In the genomic region with DNA sequence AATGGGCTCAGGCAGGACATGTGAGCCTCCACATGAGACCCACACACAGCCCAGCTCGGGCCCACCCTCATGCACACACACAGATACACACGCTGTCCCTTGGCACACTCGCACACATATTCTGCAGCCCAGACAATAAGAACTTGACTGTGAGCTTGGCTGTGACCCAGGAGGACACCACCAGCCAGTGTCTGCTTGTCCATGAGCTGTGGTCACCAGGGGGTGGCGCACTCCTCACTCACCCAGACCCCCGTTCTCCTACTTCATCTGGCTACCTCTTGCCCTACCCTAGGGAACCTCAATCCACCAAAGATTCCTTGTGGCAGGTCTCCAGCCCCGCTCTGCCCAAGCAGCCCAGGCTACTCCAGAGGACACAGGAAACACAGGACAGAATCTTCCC, we compare ENCODE assay signal across 9 mouse cellular contexts.
DNase-seq lines count a peak whose midpoint lies in the region; ATAC-seq and TF ChIP-seq lines count a peak whose summit lies in the region.
"Had no signal": no experiment of that assay in that cellular context is flagged by ENCODE, and none has a peak within 500 bp of the region (broad histone marks: within the 10 kb centered on the region; RNA-seq: fewer than 3 reads in every experiment).

No protein-coding gene starts in this region.

- no peak overlapping the region for H3K4me2 ChIP-seq in forebrain, embryonic 11.5 days (ENCODE audit: low read depth, low read length, severe bottlenecking)
- H3K4me2 ChIP-seq in forebrain, embryonic 16.5 days (ENCODE audit: low read length) = no peak overlapping the region
- H3K4me2 ChIP-seq in lung, postnatal 0 days (replicated peaks; ENCODE audit: low read depth, low read length) = no peak overlapping the region
- H3K4me2 ChIP-seq in midbrain, embryonic 14.5 days (ENCODE audit: low read length) = no peak overlapping the region

- peak; percentile 34 for TF ChIP-seq CTCF in lung, postnatal 0 days (IDR thresholded peaks at IDR 0.05)
- peak; percentile 64; the same call in 1 of the 2 replicates for TF ChIP-seq CTCF in cerebellum, adult 2 months (IDR thresholded peaks at IDR 0.05; ENCODE audit: borderline replicate concordance, insufficient read depth, low read depth, low read length)

- TF ChIP-seq POLR2A in cerebellum, adult 2 months (IDR thresholded peaks at IDR 0.05; ENCODE audit: borderline replicate concordance, insufficient read depth, low read length) = no peak

- H3K4me3 ChIP-seq in forebrain, embryonic 11.5 days (ENCODE audit: low read depth, low read length) = no peak overlapping the region
- no peak overlapping the region for H3K4me3 ChIP-seq in forebrain, embryonic 16.5 days (replicated peaks; ENCODE audit: low read length)
- H3K4me3 ChIP-seq in lung, postnatal 0 days (ENCODE audit: low read depth, low read length) = no peak overlapping the region
- no peak overlapping the region for H3K4me3 ChIP-seq in cerebellum, adult 2 months (replicated peaks; ENCODE audit: insufficient read depth, low read depth, low read length)
- no peak overlapping the region for H3K4me3 ChIP-seq in midbrain, embryonic 14.5 days (replicated peaks; ENCODE audit: low read depth, low read length)

- no peaks in the 10 kb centered on the region for H3K9me3 ChIP-seq in forebrain, embryonic 11.5 days (ENCODE audit: control insufficient read depth, low read length)
- no peaks in the 10 kb centered on the region for H3K9me3 ChIP-seq in forebrain, embryonic 16.5 days (ENCODE audit: control insufficient read depth, low read length)
- no peaks in the 10 kb centered on the region for H3K9me3 ChIP-seq in lung, postnatal 0 days (ENCODE audit: low read length)
- no peaks in the 10 kb centered on the region for H3K9me3 ChIP-seq in midbrain, embryonic 14.5 days (ENCODE audit: control insufficient read depth, low read length)

- no peak overlapping the region for H3K27ac ChIP-seq in forebrain, embryonic 11.5 days (ENCODE audit: low read depth, low read length)
- no peak overlapping the region for H3K27ac ChIP-seq in forebrain, embryonic 16.5 days (ENCODE audit: low read length)
- H3K27ac ChIP-seq in lung, postnatal 0 days (ENCODE audit: low read length) = no peak overlapping the region
- peak overlapping the region; percentile 86 for H3K27ac ChIP-seq in cerebellum, adult 2 months (ENCODE audit: insufficient read depth, low read length)
- no peak overlapping the region for H3K27ac ChIP-seq in midbrain, embryonic 14.5 days (replicated peaks; ENCODE audit: low read depth, low read length)

- H3K4me1 ChIP-seq in forebrain, embryonic 11.5 days (replicated peaks; ENCODE audit: control insufficient read depth, insufficient read depth, low read length) = no peaks in the 10 kb centered on the region
- H3K4me1 ChIP-seq in forebrain, embryonic 16.5 days (replicated peaks; ENCODE audit: control insufficient read depth, insufficient read depth, low read length) = peaks cover 7% of the 10 kb centered on the region
- no peaks in the 10 kb centered on the region for H3K4me1 ChIP-seq in lung, postnatal 0 days (ENCODE audit: insufficient read depth, low read depth, low read length)
- H3K4me1 ChIP-seq in cerebellum, adult 2 months (ENCODE audit: control insufficient read depth, insufficient read depth, low read length) = peaks cover 75% of the 10 kb centered on the region
- no peaks in the 10 kb centered on the region for H3K4me1 ChIP-seq in midbrain, embryonic 14.5 days (ENCODE audit: control insufficient read depth, insufficient read depth, low read length)

- WGBS in forebrain, embryonic 11.5 days = 66% methylated on average over 6 of the region's 6 CpGs
- 45% methylated on average over 6 of the region's 6 CpGs for WGBS in forebrain, embryonic 16.5 days
- WGBS in lung, postnatal 0 days = 73% methylated on average over 6 of the region's 6 CpGs
- 11% methylated on average over 6 of the region's 6 CpGs for WGBS in cerebellum, adult 2 months
- 57% methylated on average over 6 of the region's 6 CpGs for WGBS in midbrain, embryonic 14.5 days

- no peak for ATAC-seq in forebrain, embryonic 11.5 days (replicated peaks; ENCODE audit: low FRiP score)
- ATAC-seq in forebrain, embryonic 16.5 days = no peak
- no peak for ATAC-seq in lung, postnatal 0 days
- ATAC-seq in midbrain, embryonic 14.5 days (ENCODE audit: low FRiP score, low TSS enrichment) = 0 out of 2 replicates have a peak, but pooled peaks have one; percentile 57

- TF ChIP-seq EP300 in lung, postnatal 0 days (IDR thresholded peaks at IDR 0.05) = no peak

- H3K36me3 ChIP-seq in forebrain, embryonic 11.5 days (ENCODE audit: control insufficient read depth, insufficient read depth, low read length) = no peaks in the 10 kb centered on the region
- no peaks in the 10 kb centered on the region for H3K36me3 ChIP-seq in forebrain, embryonic 16.5 days (ENCODE audit: control insufficient read depth, insufficient read depth)
- H3K36me3 ChIP-seq in lung, postnatal 0 days (ENCODE audit: insufficient read depth, low read length) = no peaks in the 10 kb centered on the region
- H3K36me3 ChIP-seq in midbrain, embryonic 14.5 days (ENCODE audit: control insufficient read depth, insufficient read depth, low read length) = no peaks in the 10 kb centered on the region; the same call in 1 of the 2 replicates

- H3K27me3 ChIP-seq in forebrain, embryonic 11.5 days (ENCODE audit: control insufficient read depth, insufficient read depth, low read length) = no peaks in the 10 kb centered on the region
- no peaks in the 10 kb centered on the region for H3K27me3 ChIP-seq in forebrain, embryonic 16.5 days (replicated peaks; ENCODE audit: control insufficient read depth, insufficient read depth, low read length)
- no peaks in the 10 kb centered on the region for H3K27me3 ChIP-seq in lung, postnatal 0 days (replicated peaks; ENCODE audit: insufficient read depth, low read length)
- no peaks in the 10 kb centered on the region for H3K27me3 ChIP-seq in cerebellum, adult 2 months (ENCODE audit: control insufficient read depth, insufficient read depth, low read length)
- no peaks in the 10 kb centered on the region for H3K27me3 ChIP-seq in midbrain, embryonic 14.5 days (ENCODE audit: control insufficient read depth, insufficient read depth, low read length)

- intact Hi-C loops in gastrocnemius, postnatal 36 days (cut with DNase I) = no loop called here

- no peak overlapping the region for H3K9ac ChIP-seq in forebrain, embryonic 11.5 days (ENCODE audit: low read length)
- H3K9ac ChIP-seq in forebrain, embryonic 16.5 days (replicated peaks; ENCODE audit: low read depth, low read length) = no peak overlapping the region
- no peak overlapping the region for H3K9ac ChIP-seq in lung, postnatal 0 days (replicated peaks; ENCODE audit: low read depth)
- H3K9ac ChIP-seq in midbrain, embryonic 14.5 days (replicated peaks; ENCODE audit: low read length) = no peak overlapping the region

- DNase-seq in forebrain, embryonic 11.5 days (ENCODE audit: low spot score) = peak; percentile 69
- DNase-seq in lung, postnatal 0 days (ENCODE audit: low spot score) = no peak
- no peak for DNase-seq in lung, postnatal 4 days
- DNase-seq in cerebellum, adult 2 months = peak; percentile 82 to 85
- DNase-seq in midbrain, embryonic 14.5 days = peak; percentile 53
- DNase-seq in adrenal gland, postnatal 25 days = no peak
- no peak for DNase-seq in gastrocnemius, postnatal 36 days
- DNase-seq: gastrocnemius, postnatal 14 days had no signal

Comparison
In these comparisons a context has a peak if more than half of its experiments do, and no peak if none do; other contexts are left out.
1. DNase-seq: peak in forebrain, embryonic 11.5 days (single experiment), cerebellum, adult 2 months (2 of 2) and midbrain, embryonic 14.5 days (single experiment); none in lung, postnatal 0 days (single experiment), lung, postnatal 4 days (0 of 2), adrenal gland, postnatal 25 days (single experiment) and gastrocnemius, postnatal 36 days (0 of 2).